Mouse (Mus musculus): ENCODE results near the gene Nell1.

GRCm38 (mm10) chr7:50781105-50781504 is 806.4 kb downstream of the Nell1 start:
- TF ChIP-seq CTCF (IDR thresholded peaks at IDR 0.05; ENCODE audit: low read depth, low read length) (no peak), POLR2A (IDR thresholded peaks at IDR 0.05; ENCODE audit: insufficient read depth, low read length) (no peak)
